Mouse (Mus musculus) liver, embryonic 11.5 days (tissue): ENCODE data around the gene Dexi. TPM values are rescaled to one million over a fixed set of nuclear protein-coding genes. Genes with fewer than 3 reads are reported as not detected.

ENCODE experiments used
- ATAC-seq: fragments of 200-750 bp; cut with Nextera tagmentation; replicated peaks from 2 replicates; pipeline ENCODE4 v1.8.0; 2017; ENCODE audit warnings: moderate number of reproducible peaks, mild to moderate bottlenecking, moderate TSS enrichment, moderate library complexity; ENCODE audit not compliant: low FRiP score
- DNase-seq: peaks from one replicate; pipeline ENCODE4 v3.0.0-alpha.2; 2017; ENCODE audit warnings: low spot score
- H3K27ac ChIP-seq: fragments of 300-500 bp; sonication (generic); 2 replicates; pipeline ENCODE4 v1.5.1; 2014; ENCODE audit warnings: mild to moderate bottlenecking, low read depth, low read length, control low read depth
- H3K27me3 ChIP-seq: fragments of 300-500 bp; sonication (generic); replicated peaks from 2 replicates; pipeline ENCODE4 v1.6.1; 2014; ENCODE audit warnings: low read length, mixed read lengths; ENCODE audit not compliant: control insufficient read depth, insufficient read depth
- H3K36me3 ChIP-seq: fragments of 300-500 bp; sonication (generic); 2 replicates; pipeline ENCODE4 v1.6.1; 2014; ENCODE audit warnings: mild to moderate bottlenecking, low read length, moderate library complexity, mixed read lengths; ENCODE audit not compliant: control insufficient read depth, insufficient read depth
- H3K4me1 ChIP-seq: fragments of 300-500 bp; sonication (generic); replicated peaks from 2 replicates; pipeline ENCODE4 v1.6.1; 2014; ENCODE audit warnings: low read length, mixed read lengths; ENCODE audit not compliant: control insufficient read depth, insufficient read depth
- H3K4me2 ChIP-seq: fragments of 300-500 bp; sonication (generic); 2 replicates; pipeline ENCODE4 v1.6.1; 2014; ENCODE audit warnings: mild to moderate bottlenecking, control low read depth, moderate library complexity
- H3K4me3 ChIP-seq: fragments of 300-500 bp; sonication (generic); 2 replicates; pipeline ENCODE4 v1.5.1; 2014; ENCODE audit warnings: low read depth, low read length, control low read depth
- H3K9ac ChIP-seq: fragments of 300-500 bp; sonication (generic); 2 replicates; pipeline ENCODE4 v1.6.1; 2014; ENCODE audit warnings: low read depth, low read length, control low read depth
- H3K9me3 ChIP-seq: fragments of 300-500 bp; sonication (generic); 2 replicates; pipeline ENCODE4 v1.6.1; 2016; ENCODE audit warnings: low read length, inconsistent platforms, mixed read lengths; ENCODE audit not compliant: control insufficient read depth
- WGBS: fragments of 180-500 bp; shearing (Covaris S2); extraction: QIAGEN DNeasy Blood & Tissue Kit; methylation state at CpG from one replicate; pipeline ENCODE4 v1.1.7; 2014; 5-methylcytosine and 5-hydroxymethylcytosine counted together
- polyA plus RNA-seq: library from polyadenylated mRNA; unstranded; fragments of >200 nt; fragmentation: Nextera tagmentation; extraction: Ambion mirVana; gene quantifications from 2 replicates; pipeline ENCODE4 v1.2.1, GENCODE M21; 2014

Gene Dexi
- polyA plus RNA-seq, 1 experiment from 2014 or later = 9.6 TPM

GRCm38 (mm10) chr16:10488769-10489481, 53.9 kb downstream of the Dexi start:
- no peaks in the 10 kb centered on the region for H3K36me3 ChIP-seq
- no peak overlapping the region for H3K4me3 ChIP-seq
- H3K27me3 ChIP-seq = peaks cover 18% of the 10 kb centered on the region
- DNase-seq (no peak), ATAC-seq (no peak)
- no peak overlapping the region for H3K27ac ChIP-seq
- WGBS = 73% methylated on average over 7 of the region's 7 CpGs
- no peaks in the 10 kb centered on the region for H3K9me3 ChIP-seq
- H3K4me1 ChIP-seq = no peaks in the 10 kb centered on the region
- H3K4me2 ChIP-seq = no peak overlapping the region
- no peak overlapping the region for H3K9ac ChIP-seq

- ATAC-seq = no peak
These were observed 54.9 kb downstream of the Dexi start for GRCm38 (mm10) chr16:10487895-10488493.

GRCm38 (mm10) chr16:10486993-10487392, 55.9 kb downstream of the Dexi start:
- H3K9ac ChIP-seq = no peak overlapping the region
- DNase-seq (no peak), ATAC-seq (no peak)
- H3K4me3 ChIP-seq = no peak overlapping the region
- H3K27ac ChIP-seq = no peak overlapping the region
- H3K27me3 ChIP-seq = peaks cover 18% of the 10 kb centered on the region
- H3K4me2 ChIP-seq = no peak overlapping the region
- no peaks in the 10 kb centered on the region for H3K4me1 ChIP-seq
- WGBS = 70% methylated on average over 3 of the region's 3 CpGs
- no peaks in the 10 kb centered on the region for H3K9me3 ChIP-seq
- H3K36me3 ChIP-seq = no peaks in the 10 kb centered on the region

More at GRCm38 (mm10) chr16:10487895-10488493, 54.9 kb downstream of the Dexi start:
- H3K9me3 ChIP-seq = no peaks in the 10 kb centered on the region
- no peaks in the 10 kb centered on the region for H3K4me1 ChIP-seq
- 80% methylated on average over 8 of the region's 8 CpGs for WGBS
- H3K4me3 ChIP-seq = no peak overlapping the region
- no peak overlapping the region for H3K27ac ChIP-seq
- no peaks in the 10 kb centered on the region for H3K36me3 ChIP-seq
- H3K9ac ChIP-seq = no peak overlapping the region
- no peak overlapping the region for H3K4me2 ChIP-seq
- H3K27me3 ChIP-seq = peaks cover 18% of the 10 kb centered on the region
- no peak for DNase-seq

- H3K4me1 ChIP-seq = no peaks in the 10 kb centered on the region
These were observed 60.5 kb downstream of the Dexi start for GRCm38 (mm10) chr16:10482343-10482742.

GRCm38 (mm10) chr16:10479857-10480256, 63.0 kb downstream of the Dexi start, which contains the start of gene Ciita:
Gene Ciita, plus strand, starts transcription at chr16:10480059.
- Histone ChIP-seq H3K4me3 (no peak within 1 kb of the TSS), H3K36me3 (no peaks in the 10 kb centered on the region), H3K4me1 (no peaks in the 10 kb centered on the region), H3K9me3 (no peaks in the 10 kb centered on the region), H3K9ac (no peak within 1 kb of the TSS), H3K27ac (no peak within 1 kb of the TSS), H3K4me2 (no peak within 1 kb of the TSS), H3K27me3 (no peaks in the 10 kb centered on the region)
- ATAC-seq (no peak), DNase-seq (no peak)
- WGBS = 67% methylated on average over 5 of the region's 5 CpGs

More at GRCm38 (mm10) chr16:10482343-10482742, 60.5 kb downstream of the Dexi start:
- H3K27ac ChIP-seq = no peak overlapping the region
- H3K9me3 ChIP-seq = no peaks in the 10 kb centered on the region
- no peaks in the 10 kb centered on the region for H3K36me3 ChIP-seq
- H3K27me3 ChIP-seq = no peaks in the 10 kb centered on the region
- H3K4me3 ChIP-seq = no peak overlapping the region
- no peak overlapping the region for H3K9ac ChIP-seq
- DNase-seq = no peak
- H3K4me2 ChIP-seq = no peak overlapping the region
- 59% methylated on average over 4 of the region's 4 CpGs for WGBS
- ATAC-seq = no peak

- Histone ChIP-seq H3K4me1 (no peaks in the 10 kb centered on the region), H3K27me3 (no peaks in the 10 kb centered on the region), H3K9me3 (no peaks in the 10 kb centered on the region), H3K9ac (no peak overlapping the region), H3K4me2 (no peak overlapping the region), H3K36me3 (no peaks in the 10 kb centered on the region), H3K4me3 (no peak overlapping the region), H3K27ac (no peak overlapping the region)
- DNase-seq = no peak
- 61% methylated on average over 2 of the region's 2 CpGs for WGBS
- ATAC-seq = no peak
These were observed 66.9 kb downstream of the Dexi start for GRCm38 (mm10) chr16:10475919-10476318.

- no peak for ATAC-seq
- H3K27ac ChIP-seq = no peak overlapping the region
- no peaks in the 10 kb centered on the region for H3K36me3 ChIP-seq
- H3K4me3 ChIP-seq = no peak overlapping the region
- no peak overlapping the region for H3K4me2 ChIP-seq
- no peaks in the 10 kb centered on the region for H3K27me3 ChIP-seq
- H3K9me3 ChIP-seq = no peaks in the 10 kb centered on the region
- no peak overlapping the region for H3K9ac ChIP-seq
- WGBS = 59% methylated on average over 3 of the region's 3 CpGs
- DNase-seq = no peak
- H3K4me1 ChIP-seq = no peaks in the 10 kb centered on the region
These were observed 67.9 kb downstream of the Dexi start for GRCm38 (mm10) chr16:10474956-10475355.

GRCm38 (mm10) chr16:10471950-10472349, 70.9 kb downstream of the Dexi start:
- Histone ChIP-seq H3K9ac (no peak overlapping the region), H3K4me2 (no peak overlapping the region), H3K36me3 (no peaks in the 10 kb centered on the region), H3K27me3 (no peaks in the 10 kb centered on the region), H3K4me3 (no peak overlapping the region), H3K9me3 (no peaks in the 10 kb centered on the region), H3K27ac (no peak overlapping the region), H3K4me1 (no peaks in the 10 kb centered on the region)
- DNase-seq = no peak
- ATAC-seq = no peak
- 83% methylated on average over 3 of the region's 3 CpGs for WGBS

- Histone ChIP-seq H3K4me3 (no peak overlapping the region), H3K4me2 (no peak overlapping the region), H3K36me3 (no peaks in the 10 kb centered on the region), H3K9me3 (no peaks in the 10 kb centered on the region), H3K27ac (no peak overlapping the region), H3K4me1 (no peaks in the 10 kb centered on the region), H3K27me3 (no peaks in the 10 kb centered on the region), H3K9ac (no peak overlapping the region)
- 82% methylated on average over 1 of the region's 1 CpGs for WGBS
- ATAC-seq (no peak), DNase-seq (no peak)
These were observed 74.7 kb downstream of the Dexi start for GRCm38 (mm10) chr16:10468201-10468600.
